Mouse (Mus musculus): Measurements from ENCODE around the gene Ip6k1.

DNA sequence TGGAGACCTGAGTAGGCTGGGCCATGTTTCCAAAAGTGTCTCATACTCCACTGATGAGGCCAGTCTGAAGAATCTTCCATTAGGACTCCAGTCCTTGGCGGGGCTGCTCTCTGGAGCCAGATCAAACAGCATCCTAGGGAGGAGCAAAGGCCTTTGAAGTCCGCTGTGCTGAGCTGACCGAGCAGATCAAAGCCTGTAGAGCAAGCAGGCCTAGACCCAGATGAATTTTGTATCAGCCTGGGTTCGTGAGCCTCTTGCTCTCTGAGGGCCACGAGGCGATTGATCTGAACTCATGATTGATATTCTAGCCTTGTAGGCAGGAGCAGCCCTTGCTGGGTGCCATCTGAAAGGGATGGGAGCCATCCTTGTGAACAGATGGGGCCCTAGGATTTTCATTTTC is 42.4 kb upstream of the Ip6k1 start:
- TF ChIP-seq GATA1 (IDR thresholded peaks at IDR 0.05; ENCODE audit: low read depth, low read length) (no peak), E2F4 (IDR thresholded peaks at IDR 0.05; ENCODE audit: borderline replicate concordance, low read depth, low read length) (no peak), CTCF (IDR thresholded peaks at IDR 0.05 in 2 of 3, conservative IDR thresholded peaks at IDR 0.05 in 1 of 3; ENCODE audit: control insufficient read depth in 1 of 3, insufficient read depth in 1 of 3, low read depth in 2 of 3, low read length in 3 of 3, poor library complexity in 1 of 3, severe bottlenecking in 1 of 3) (no peak), POLR2A (IDR thresholded peaks at IDR 0.05; ENCODE audit: control insufficient read depth in 1 of 2, insufficient read depth in 1 of 2, low read depth in 1 of 2, low read length in 2 of 2, poor library complexity in 1 of 2) (no peak), MAX (IDR thresholded peaks at IDR 0.05; ENCODE audit: low read length) (no peak), MAZ (IDR thresholded peaks at IDR 0.05; ENCODE audit: low read depth, low read length) (no peak)

Data from MEL (cell line).